Mouse (Mus musculus) spleen, adult 2 months (tissue): ENCODE results near the gene Gm20388.

Source experiments
- CTCF ChIP-seq: fragments of 200-500 bp; IDR thresholded peaks from 2 replicates; pipeline ENCODE4 v1.5.1; 2011; ENCODE audit warnings: mild to moderate bottlenecking, inconsistent platforms; ENCODE audit not compliant: insufficient read depth, insufficient read length, insufficient replicate concordance; ENCODE audit errors: extremely low read depth
- POLR2A ChIP-seq: fragments of 200-500 bp; IDR thresholded peaks from 2 replicates; pipeline ENCODE4 v1.6.1; 2011; ENCODE audit warnings: low read depth, low read length, inconsistent platforms

DNA sequence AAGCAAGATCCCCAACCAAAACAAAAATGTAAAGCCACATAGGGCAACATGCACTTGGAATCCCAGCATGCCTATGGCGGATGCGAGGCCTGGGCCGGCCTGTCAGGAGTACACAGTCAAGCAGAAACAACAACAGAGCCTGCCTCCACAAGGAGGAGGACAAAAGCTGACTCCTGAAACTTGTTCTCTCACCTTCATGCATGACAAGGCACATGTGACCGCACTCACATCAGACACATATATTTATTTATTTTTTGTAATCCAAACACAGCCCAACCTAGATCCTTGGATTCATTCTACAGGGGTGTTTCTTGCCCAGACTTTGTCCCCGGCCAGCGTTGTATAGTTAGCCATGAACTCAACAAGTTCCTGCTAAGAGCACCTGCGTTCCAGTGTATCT, 3137.2 kb downstream of the Gm20388 start:
- no peak for TF ChIP-seq POLR2A
- no peak for TF ChIP-seq CTCF
